Mouse (Mus musculus) right cerebral cortex, postnatal 4 days (tissue): Measurements from ENCODE around the gene Dusp28.
A peak's percentile ranks its signal among the peaks of the same experiment; 100 is the strongest.

Experiments
- DNase-seq: peaks from one replicate; pipeline ENCODE4 v3.0.0-alpha.2; 2022

Gene Dusp28

GRCm38 (mm10) chr1:92906779-92907631 lies at the start of gene Dusp28:
Gene Dusp28, plus strand, starts transcription at chr1:92906981.
- DNase-seq = peak; percentile 81

GRCm38 (mm10) chr1:92861503-92861902 lies 45.3 kb upstream of the Dusp28 start:
- no peak for DNase-seq

- DNase-seq = no peak
Observed at GRCm38 (mm10) chr1:92863268-92863667, 43.5 kb upstream of the Dusp28 start.

- no peak for DNase-seq
Observed at GRCm38 (mm10) chr1:92866170-92866569, 40.6 kb upstream of the Dusp28 start.

- DNase-seq = no peak
Observed at GRCm38 (mm10) chr1:92869985-92870384, 36.8 kb upstream of the Dusp28 start.

- no peak for DNase-seq
Observed at GRCm38 (mm10) chr1:92872666-92873065, 34.1 kb upstream of the Dusp28 start.

GRCm38 (mm10) chr1:92874011-92874410 lies 32.8 kb upstream of the Dusp28 start:
- no peak for DNase-seq

- no peak for DNase-seq
Observed at GRCm38 (mm10) chr1:92875360-92876111, 31.2 kb upstream of the Dusp28 start.

GRCm38 (mm10) chr1:92877431-92877978 lies 29.3 kb upstream of the Dusp28 start:
- no peak for DNase-seq

GRCm38 (mm10) chr1:92878066-92878741 lies 28.6 kb upstream of the Dusp28 start:
- DNase-seq = no peak

- DNase-seq = no peak
Observed at GRCm38 (mm10) chr1:92879266-92879665, 27.5 kb upstream of the Dusp28 start.

- no peak for DNase-seq
Observed at GRCm38 (mm10) chr1:92880101-92880500, 26.7 kb upstream of the Dusp28 start.

- DNase-seq = no peak
Observed at GRCm38 (mm10) chr1:92881982-92882381, 24.8 kb upstream of the Dusp28 start.

GRCm38 (mm10) chr1:92888901-92889655 lies 17.7 kb upstream of the Dusp28 start:
- no peak for DNase-seq

- DNase-seq = no peak
Observed at GRCm38 (mm10) chr1:92892791-92893190, 14.0 kb upstream of the Dusp28 start.

- no peak for DNase-seq
Observed at GRCm38 (mm10) chr1:92893896-92894295, 12.9 kb upstream of the Dusp28 start.

GRCm38 (mm10) chr1:92895089-92895488 lies 11.7 kb upstream of the Dusp28 start:
- DNase-seq = peak; percentile 79

- peak; percentile 68 for DNase-seq
Observed at GRCm38 (mm10) chr1:92902786-92903185, 4.0 kb upstream of the Dusp28 start, which contains the start of gene Ankmy1. Gene Ankmy1, minus strand, starts transcription at chr1:92902906.

- no peak for DNase-seq
Observed at GRCm38 (mm10) chr1:92903627-92904026, 3.2 kb upstream of the Dusp28 start.

GRCm38 (mm10) chr1:92905703-92906310 lies 974 bp upstream of the Dusp28 start:
- no peak for DNase-seq

- no peak for DNase-seq
Observed at GRCm38 (mm10) chr1:92907632-92908360, 1.0 kb downstream of the Dusp28 start.
